Mouse (Mus musculus): Measurements from ENCODE around the gene Foxe1. TPM values are rescaled to one million over a fixed set of nuclear protein-coding genes. Genes with fewer than 3 reads are reported as not detected.
A peak's percentile ranks its signal among the peaks of the same experiment; 100 is the strongest.

The Foxe1 gene
- polyA plus RNA-seq, 1 experiment: not detected

DNA sequence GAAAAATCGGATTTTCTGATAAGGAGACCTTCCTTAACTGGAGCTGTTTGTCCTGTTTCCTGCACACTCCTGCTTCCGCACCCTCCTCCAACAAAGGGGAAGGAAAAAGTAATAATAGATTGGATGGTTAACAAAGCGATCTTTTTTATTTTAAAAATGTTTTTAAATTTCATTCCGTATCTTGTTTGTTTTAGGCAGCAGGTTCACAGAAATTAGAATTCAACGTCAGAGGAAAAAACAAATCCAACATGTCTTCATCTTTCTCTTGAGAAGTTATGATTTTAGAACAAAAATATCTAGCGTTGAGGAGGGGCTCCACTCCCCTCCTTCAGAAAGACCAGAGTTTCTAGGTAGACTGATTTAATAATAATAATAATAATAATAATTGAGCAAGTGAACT is 2.8 kb downstream of the Foxe1 start:
- peaks cover 21% of the 10 kb centered on the region for H3K9me3 ChIP-seq
- peaks cover 48% of the 10 kb centered on the region for H3K4me1 ChIP-seq
- H3K27me3 ChIP-seq (replicated peaks): peaks cover 98% of the 10 kb centered on the region
- H3K4me3 ChIP-seq (replicated peaks): no peak overlapping the region
- TF ChIP-seq FLI1 (IDR thresholded peaks at IDR 0.05; ENCODE audit: low read length) (no peak), GATA1 (IDR thresholded peaks at IDR 0.05; ENCODE audit: borderline replicate concordance, low read length) (no peak)
- H3K36me3 ChIP-seq (replicated peaks; ENCODE audit: low read length): no peaks in the 10 kb centered on the region

DNA sequence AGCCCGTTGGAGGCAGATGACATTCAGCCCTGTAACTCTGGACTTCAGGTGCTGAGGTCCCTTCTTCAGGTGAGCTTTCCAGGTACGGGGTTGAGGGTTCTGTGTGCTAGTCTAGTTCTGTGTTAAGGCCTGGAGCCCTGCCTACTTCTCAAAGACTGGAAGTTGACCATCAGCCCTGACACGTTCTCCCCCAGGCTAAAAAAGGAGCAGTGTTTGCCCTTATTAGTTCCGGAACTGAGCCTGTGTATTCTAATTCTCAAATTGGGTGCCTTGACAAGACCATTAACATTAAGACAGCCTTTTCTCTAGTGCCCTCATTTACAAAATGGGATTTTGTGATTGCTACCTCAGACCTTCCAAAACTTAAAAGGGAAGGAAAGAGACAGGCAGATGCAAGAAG is 3.7 kb downstream of the Foxe1 start:
- H3K27me3 ChIP-seq (replicated peaks): peaks cover 98% of the 10 kb centered on the region
- no peaks in the 10 kb centered on the region for H3K36me3 ChIP-seq (replicated peaks; ENCODE audit: low read length)
- TF ChIP-seq FLI1 (IDR thresholded peaks at IDR 0.05; ENCODE audit: low read length): no peak
- TF ChIP-seq GATA1 (IDR thresholded peaks at IDR 0.05; ENCODE audit: borderline replicate concordance, low read length): no peak
- peaks cover 21% of the 10 kb centered on the region for H3K9me3 ChIP-seq
- peaks cover 48% of the 10 kb centered on the region for H3K4me1 ChIP-seq
- no peak overlapping the region for H3K4me3 ChIP-seq (replicated peaks)

DNA sequence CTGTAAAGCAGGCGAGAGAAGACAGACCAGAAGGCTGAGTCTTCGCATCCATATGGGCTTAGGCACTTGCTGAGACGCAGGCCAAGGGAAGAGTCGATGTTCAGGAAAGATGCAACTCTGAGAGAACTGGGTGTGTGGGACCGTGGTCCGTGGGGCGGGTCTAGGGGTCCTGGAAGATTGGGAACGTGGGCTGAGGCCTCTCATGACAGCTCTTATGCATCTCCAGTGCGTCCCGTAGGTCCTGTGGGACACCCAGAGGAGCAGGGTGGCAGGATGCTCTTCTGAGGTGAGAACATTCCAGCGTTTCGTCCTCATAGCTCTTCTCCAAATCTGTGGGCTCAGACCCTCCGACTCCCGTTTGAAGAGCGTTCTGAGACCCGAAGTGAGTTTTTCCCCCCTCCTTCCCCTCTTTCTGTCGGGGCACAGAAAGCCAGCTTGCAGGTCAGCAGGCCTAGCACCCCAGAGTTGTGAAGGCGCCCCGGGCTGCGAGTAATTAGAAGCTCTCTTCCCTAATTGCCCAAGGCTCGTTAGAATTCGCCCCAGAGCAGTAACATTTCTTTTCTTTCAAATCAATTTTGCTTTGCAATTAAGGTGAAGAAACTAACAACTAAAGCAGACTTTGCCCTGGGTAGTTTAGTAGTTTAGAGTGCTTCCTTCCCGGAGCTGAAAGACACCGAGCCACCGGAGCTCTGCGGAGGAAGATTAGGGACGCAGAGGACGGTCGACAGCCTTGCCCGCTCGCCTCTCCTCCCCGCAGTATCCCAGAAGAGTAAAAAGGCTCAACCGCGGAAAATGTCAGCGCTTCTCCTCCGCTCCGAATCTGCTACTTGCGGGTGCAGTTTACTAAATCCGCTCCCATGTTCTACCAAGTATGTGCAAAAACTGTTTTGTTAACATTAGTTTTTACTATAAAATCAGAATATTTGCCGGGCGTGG is 4.4 kb downstream of the Foxe1 start:
- H3K4me3 ChIP-seq (replicated peaks): peak overlapping the region; percentile 46
- no peak for TF ChIP-seq FLI1 (IDR thresholded peaks at IDR 0.05; ENCODE audit: low read length)
- TF ChIP-seq GATA1 (IDR thresholded peaks at IDR 0.05; ENCODE audit: borderline replicate concordance, low read length): no peak
- peaks cover 97% of the 10 kb centered on the region for H3K27me3 ChIP-seq (replicated peaks)
- peaks cover 48% of the 10 kb centered on the region for H3K4me1 ChIP-seq
- H3K36me3 ChIP-seq (replicated peaks; ENCODE audit: low read length): no peaks in the 10 kb centered on the region
- H3K9me3 ChIP-seq: peaks cover 21% of the 10 kb centered on the region

- Histone ChIP-seq H3K4me1 (peaks cover 48% of the 10 kb centered on the region), H3K4me3 (replicated peaks) (no peak overlapping the region), H3K9me3 (peaks cover 17% of the 10 kb centered on the region), H3K36me3 (replicated peaks; ENCODE audit: low read length) (no peaks in the 10 kb centered on the region), H3K27me3 (replicated peaks) (peaks cover 96% of the 10 kb centered on the region)
- TF ChIP-seq FLI1 (IDR thresholded peaks at IDR 0.05; ENCODE audit: low read length) (no peak), GATA1 (IDR thresholded peaks at IDR 0.05; ENCODE audit: borderline replicate concordance, low read length) (no peak)
Observed at GRCm38 (mm10) chr4:46348897-46349296, 5.5 kb downstream of the Foxe1 start.

- Histone ChIP-seq H3K4me1 (peaks cover 43% of the 10 kb centered on the region), H3K27me3 (replicated peaks) (peaks cover 93% of the 10 kb centered on the region), H3K4me3 (replicated peaks) (no peak overlapping the region), H3K36me3 (replicated peaks; ENCODE audit: low read length) (no peaks in the 10 kb centered on the region), H3K9me3 (peaks cover 14% of the 10 kb centered on the region)
- TF ChIP-seq GATA1 (IDR thresholded peaks at IDR 0.05; ENCODE audit: borderline replicate concordance, low read length) (no peak), FLI1 (IDR thresholded peaks at IDR 0.05; ENCODE audit: low read length) (no peak)
Observed at GRCm38 (mm10) chr4:46349530-46349929, 6.1 kb downstream of the Foxe1 start.

DNA sequence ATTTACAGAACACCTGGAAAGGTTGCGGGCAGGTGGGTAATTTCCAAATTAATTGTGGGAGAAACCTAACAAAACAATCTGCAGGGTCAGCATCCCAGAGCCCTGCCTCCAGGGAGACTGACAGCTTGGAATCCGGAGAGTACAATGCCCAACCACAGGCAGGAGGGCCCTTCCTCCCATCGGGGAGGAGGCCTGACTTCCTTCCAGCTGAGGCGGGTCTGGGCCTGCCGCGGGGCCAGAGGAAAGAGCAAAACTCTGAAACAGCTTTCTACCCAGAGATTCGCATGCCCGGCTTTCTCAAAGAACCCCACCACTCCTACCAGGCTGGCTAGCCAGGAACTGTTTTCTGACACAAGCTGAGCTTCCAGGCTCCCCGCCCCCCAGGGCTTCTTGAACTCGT is 9.6 kb downstream of the Foxe1 start:
- Histone ChIP-seq H3K4me1 (peaks cover 32% of the 10 kb centered on the region), H3K4me3 (replicated peaks) (no peak overlapping the region), H3K27me3 (replicated peaks) (peaks cover 80% of the 10 kb centered on the region)

GRCm38 (mm10) chr4:46356351-46357133 is 13.1 kb downstream of the Foxe1 start:
- no peak overlapping the region for H3K4me3 ChIP-seq (replicated peaks)
- TF ChIP-seq FLI1 (IDR thresholded peaks at IDR 0.05; ENCODE audit: low read length): no peak
- TF ChIP-seq GATA1 (IDR thresholded peaks at IDR 0.05; ENCODE audit: borderline replicate concordance, low read length): no peak
- no peaks in the 10 kb centered on the region for H3K36me3 ChIP-seq (replicated peaks; ENCODE audit: low read length)
- H3K4me1 ChIP-seq: peaks cover 36% of the 10 kb centered on the region
- H3K27me3 ChIP-seq (replicated peaks): peaks cover 57% of the 10 kb centered on the region
- H3K9me3 ChIP-seq: no peaks in the 10 kb centered on the region

More for the DNA sequence above, 9.6 kb downstream of the Foxe1 start:
- H3K36me3 ChIP-seq (replicated peaks; ENCODE audit: low read length): no peaks in the 10 kb centered on the region
- peaks cover 6% of the 10 kb centered on the region for H3K9me3 ChIP-seq
- TF ChIP-seq FLI1 (IDR thresholded peaks at IDR 0.05; ENCODE audit: low read length): no peak
- TF ChIP-seq GATA1 (IDR thresholded peaks at IDR 0.05; ENCODE audit: borderline replicate concordance, low read length): no peak

DNA sequence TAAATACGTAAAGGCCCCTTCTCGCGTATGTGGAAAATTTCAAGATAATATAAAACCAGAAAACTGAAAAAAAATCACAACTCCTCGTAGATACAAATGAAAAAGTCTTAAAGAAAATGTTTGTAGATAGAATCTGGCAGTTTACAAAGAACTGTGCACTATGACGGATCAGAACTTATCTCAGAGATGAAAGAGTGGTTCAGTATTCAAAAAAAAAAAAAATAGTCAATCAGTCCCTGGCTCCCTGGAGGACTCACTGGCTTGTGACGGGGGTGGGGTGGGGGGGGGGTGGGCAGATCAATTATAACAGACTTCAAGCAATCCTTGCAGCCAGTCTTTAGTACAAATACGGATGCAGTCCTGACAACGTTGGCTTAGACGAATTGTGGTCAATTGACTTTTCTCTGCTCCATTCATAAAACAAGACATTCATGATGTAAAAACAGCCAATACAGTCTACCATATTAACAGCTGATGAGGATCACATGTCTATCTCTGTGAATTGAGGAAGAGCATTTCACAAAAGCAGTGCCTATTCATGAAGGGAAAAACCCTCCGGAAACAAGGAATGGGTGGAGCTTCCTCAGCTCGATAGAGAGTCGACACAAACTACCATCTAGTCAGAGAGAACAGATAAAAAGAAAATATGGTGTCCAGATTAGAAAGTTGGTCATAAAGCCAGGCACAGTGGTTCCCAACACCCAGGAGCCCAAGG is 16.3 kb downstream of the Foxe1 start:
- Histone ChIP-seq H3K36me3 (replicated peaks; ENCODE audit: low read length) (no peaks in the 10 kb centered on the region), H3K27me3 (replicated peaks) (peaks cover 38% of the 10 kb centered on the region), H3K9me3 (peaks cover 11% of the 10 kb centered on the region), H3K4me1 (peaks cover 18% of the 10 kb centered on the region), H3K4me3 (replicated peaks) (no peak overlapping the region)
- TF ChIP-seq FLI1 (IDR thresholded peaks at IDR 0.05; ENCODE audit: low read length) (no peak), GATA1 (IDR thresholded peaks at IDR 0.05; ENCODE audit: borderline replicate concordance, low read length) (no peak)

GRCm38 (mm10) chr4:46361258-46361657 is 17.8 kb downstream of the Foxe1 start:
- Histone ChIP-seq H3K4me1 (peaks cover 15% of the 10 kb centered on the region), H3K27me3 (replicated peaks) (peaks cover 40% of the 10 kb centered on the region), H3K36me3 (replicated peaks; ENCODE audit: low read length) (no peaks in the 10 kb centered on the region), H3K4me3 (replicated peaks) (no peak overlapping the region), H3K9me3 (peaks cover 12% of the 10 kb centered on the region)
- TF ChIP-seq FLI1 (IDR thresholded peaks at IDR 0.05; ENCODE audit: low read length): no peak
- no peak for TF ChIP-seq GATA1 (IDR thresholded peaks at IDR 0.05; ENCODE audit: borderline replicate concordance, low read length)
